Mouse (Mus musculus) cerebellum, adult 2 months (tissue): ENCODE measurements at regions not wholly inside any gene's neighbourhood (a gene's known extent, or its start where the extent isn't known, plus 50 kb on each side); places are given as distances from the start of the nearest gene placed in this dataset.

Experiments used
- CTCF ChIP-seq: fragments of 200-500 bp; IDR thresholded peaks from 2 replicates; pipeline ENCODE4 v1.5.1; 2011; ENCODE audit warnings: low read depth, mild to moderate bottlenecking, control low read depth, low read length, moderate library complexity, borderline replicate concordance; ENCODE audit not compliant: insufficient read depth
- POLR2A ChIP-seq: fragments of 200-500 bp; IDR thresholded peaks from 2 replicates; pipeline ENCODE4 v1.6.1; 2011; ENCODE audit warnings: low read length, control low read depth, borderline replicate concordance; ENCODE audit not compliant: insufficient read depth

DNA sequence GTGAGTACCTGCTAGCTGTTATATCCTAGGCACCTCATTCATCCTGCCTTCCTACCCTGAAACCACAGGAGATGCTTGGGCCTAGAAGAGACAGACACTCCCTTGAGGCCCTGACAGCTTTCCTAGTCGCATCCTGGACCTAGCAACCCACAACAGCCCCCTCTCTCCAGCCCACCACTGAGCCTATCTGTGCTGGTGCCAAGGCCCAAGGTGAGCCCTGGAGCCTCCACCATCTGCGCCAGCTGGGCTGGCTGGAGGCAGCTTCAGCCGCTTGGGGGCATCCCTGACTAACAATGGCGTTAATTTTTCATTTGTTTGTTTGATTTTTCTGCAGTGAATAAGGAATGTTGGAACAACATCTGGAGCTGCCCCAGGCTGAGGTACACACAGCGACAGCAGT, 118.1 kb upstream of the Csf3r start:
- TF ChIP-seq CTCF: no peak
- TF ChIP-seq POLR2A: no peak
